Mouse (Mus musculus) MEL (cell line): ENCODE data around the gene Ing5. TPM values are rescaled to one million over a fixed set of nuclear protein-coding genes. Genes with fewer than 3 reads are reported as not detected.

Experiments
- DNase-seq: peaks from one replicate; pipeline ENCODE4 v3.0.0; 2011; ENCODE audit warnings: low read depth, low spot score
- H3K27ac ChIP-seq: 2 replicates; pipeline ENCODE4 v1.5.1; 2012; ENCODE audit warnings: low read depth, mild to moderate bottlenecking, control low read depth, low read length, moderate library complexity; ENCODE audit not compliant: control insufficient read depth
- H3K27me3 ChIP-seq, 2 experiments: fragments of 150-350 bp in 1 of 2; sonication (generic) in 1 of 2; 2 replicates each; pipeline ENCODE4 v1.6.1; 2012; ENCODE audit warnings: low read length in 2 of 2, mild to moderate bottlenecking in 2 of 2, improper control_type of control experiment in 1 of 2, moderate library complexity in 1 of 2; ENCODE audit not compliant: insufficient read depth in 2 of 2, control insufficient read depth in 1 of 2
- H3K36me3 ChIP-seq, 2 experiments: 2 replicates each; pipeline ENCODE4 v1.6.1; 2012 to 2014; ENCODE audit warnings: low read length in 2 of 2, improper control_type of control experiment in 1 of 2, inconsistent platforms in 1 of 2, mild to moderate bottlenecking in 1 of 2; ENCODE audit not compliant: insufficient read depth in 2 of 2, control insufficient read depth in 1 of 2
- H3K4me1 ChIP-seq, 2 experiments: fragments of 150-350 bp in 1 of 2; sonication (generic) in 1 of 2; 2 replicates each; pipeline ENCODE4 v1.6.1; 2012; ENCODE audit warnings: low read length in 2 of 2, improper control_type of control experiment in 1 of 2, mild to moderate bottlenecking in 1 of 2; ENCODE audit not compliant: insufficient read depth in 2 of 2, control insufficient read depth in 1 of 2
- H3K4me3 ChIP-seq, 2 experiments: fragments of 150-350 bp in 1 of 2; sonication (generic) in 1 of 2; 2 replicates each; pipeline ENCODE4 v1.5.1; 2012; ENCODE audit warnings: low read depth in 2 of 2, low read length in 2 of 2, mild to moderate bottlenecking in 2 of 2, moderate library complexity in 2 of 2, control low read depth in 1 of 2, improper control_type of control experiment in 1 of 2; ENCODE audit not compliant: control insufficient read depth in 1 of 2, insufficient read depth in 1 of 2
- H3K79me2 ChIP-seq: 2 replicates; pipeline ENCODE4 v1.6.1; 2012; ENCODE audit warnings: mild to moderate bottlenecking, low read length, moderate library complexity; ENCODE audit not compliant: control insufficient read depth, poor library complexity, insufficient read depth
- H3K9ac ChIP-seq: 2 replicates; pipeline ENCODE4 v1.6.1; 2012; ENCODE audit warnings: low read depth, mild to moderate bottlenecking, control low read depth, low read length, moderate library complexity; ENCODE audit not compliant: control insufficient read depth, poor library complexity, severe bottlenecking
- H3K9me3 ChIP-seq: fragments of 150-350 bp; sonication (generic); replicated peaks from 2 replicates; pipeline ENCODE4 v1.6.1; 2012; ENCODE audit warnings: mild to moderate bottlenecking, low read length, improper control_type of control experiment, moderate library complexity; ENCODE audit not compliant: insufficient read depth
- CHD1 ChIP-seq: IDR thresholded peaks from 2 replicates; pipeline ENCODE4 v1.6.1; 2012; ENCODE audit warnings: low read depth, mild to moderate bottlenecking, inconsistent platforms, low read length, improper control_type of control experiment
- CHD2 ChIP-seq: IDR thresholded peaks from 2 replicates; pipeline ENCODE4 v1.6.1; 2011; ENCODE audit warnings: low read length, improper control_type of control experiment
- CTCF ChIP-seq, 3 experiments: IDR thresholded peaks in 2 of 3; conservative IDR thresholded peaks in 1 of 3; 2 replicates each; pipeline ENCODE4 v1.5.1; 2011 to 2012; ENCODE audit warnings: low read length in 3 of 3, low read depth in 2 of 3, mild to moderate bottlenecking in 2 of 3, improper control_type of control experiment in 1 of 3, inconsistent platforms in 1 of 3, mixed read lengths in 1 of 3, moderate library complexity in 1 of 3; ENCODE audit not compliant: control insufficient read depth in 1 of 3, insufficient read depth in 1 of 3, poor library complexity in 1 of 3, severe bottlenecking in 1 of 3
- EP300 ChIP-seq, 2 experiments: IDR thresholded peaks; 2 replicates each; pipeline ENCODE4 v1.6.1; 2011; ENCODE audit warnings: improper control_type of control experiment in 2 of 2, low read length in 2 of 2, low read depth in 1 of 2, mild to moderate bottlenecking in 1 of 2
- ETS1 ChIP-seq: IDR thresholded peaks from 2 replicates; pipeline ENCODE4 v1.6.1; 2012; ENCODE audit warnings: low read depth, mild to moderate bottlenecking, inconsistent platforms, low read length, improper control_type of control experiment, moderate library complexity
- GATA1 ChIP-seq: IDR thresholded peaks from 2 replicates; pipeline ENCODE4 v1.6.1; 2011; ENCODE audit warnings: low read depth, low read length, improper control_type of control experiment
- JUND ChIP-seq: IDR thresholded peaks from 2 replicates; pipeline ENCODE4 v1.6.1; 2011; ENCODE audit warnings: low read depth, mild to moderate bottlenecking, improper control_type of control experiment, low read length
- KAT2A ChIP-seq: conservative IDR thresholded peaks from 2 replicates; pipeline ENCODE4 v1.6.1; 2012; ENCODE audit warnings: low read depth, low read length, improper control_type of control experiment, inconsistent platforms
- MAX ChIP-seq: IDR thresholded peaks from 2 replicates; pipeline ENCODE4 v1.6.1; 2011; ENCODE audit warnings: low read length, improper control_type of control experiment
- MAZ ChIP-seq: IDR thresholded peaks from 2 replicates; pipeline ENCODE4 v1.6.1; 2012; ENCODE audit warnings: low read depth, mild to moderate bottlenecking, inconsistent platforms, low read length, improper control_type of control experiment
- MEF2A ChIP-seq: IDR thresholded peaks from 2 replicates; pipeline ENCODE4 v1.6.1; 2014; ENCODE audit warnings: low read depth, mild to moderate bottlenecking, inconsistent platforms, low read length, improper control_type of control experiment; ENCODE audit not compliant: poor library complexity, insufficient replicate concordance, severe bottlenecking; ENCODE audit errors: extremely low read depth
- MXI1 ChIP-seq: IDR thresholded peaks from 2 replicates; pipeline ENCODE4 v1.6.1; 2011; ENCODE audit warnings: mild to moderate bottlenecking, low read depth, low read length, improper control_type of control experiment
- MYB ChIP-seq: IDR thresholded peaks from 2 replicates; pipeline ENCODE4 v1.6.1; 2011; ENCODE audit warnings: mild to moderate bottlenecking, low read depth, low read length, improper control_type of control experiment
- MYC ChIP-seq: IDR thresholded peaks from 2 replicates; pipeline ENCODE4 v1.6.1; 2011; ENCODE audit warnings: low read depth, mild to moderate bottlenecking, low read length, improper control_type of control experiment, moderate library complexity
- POLR2AphosphoS2 ChIP-seq: IDR thresholded peaks from 2 replicates; pipeline ENCODE4 v1.6.1; 2011; ENCODE audit warnings: low read length, improper control_type of control experiment
- POLR2AphosphoS5 ChIP-seq: IDR thresholded peaks from 2 replicates; pipeline ENCODE4 v1.6.1; 2012; ENCODE audit warnings: low read depth, borderline replicate concordance, mild to moderate bottlenecking, inconsistent platforms, low read length, moderate library complexity, mixed read lengths
- RAD21 ChIP-seq: IDR thresholded peaks from 2 replicates; pipeline ENCODE4 v1.6.1; 2011; ENCODE audit warnings: mild to moderate bottlenecking, low read depth, low read length, improper control_type of control experiment
- RCOR1 ChIP-seq: IDR thresholded peaks from 2 replicates; pipeline ENCODE4 v1.6.1; 2012; ENCODE audit warnings: low read depth, mild to moderate bottlenecking, inconsistent platforms, low read length, improper control_type of control experiment
- SMC3 ChIP-seq: IDR thresholded peaks from 2 replicates; pipeline ENCODE4 v1.6.1; 2011; ENCODE audit warnings: low read depth, low read length, improper control_type of control experiment
- TAL1 ChIP-seq: IDR thresholded peaks from 2 replicates; pipeline ENCODE4 v1.6.1; 2012; ENCODE audit warnings: mild to moderate bottlenecking, inconsistent platforms, low read length, moderate library complexity, mixed read lengths
- TBP ChIP-seq: IDR thresholded peaks from 2 replicates; pipeline ENCODE4 v1.8.0; 2011; ENCODE audit warnings: low read depth, low read length, improper control_type of control experiment
- UBTF ChIP-seq: IDR thresholded peaks from 2 replicates; pipeline ENCODE4 v1.6.1; 2012; ENCODE audit warnings: low read depth, mild to moderate bottlenecking, inconsistent platforms, low read length, improper control_type of control experiment, moderate library complexity, borderline replicate concordance; ENCODE audit not compliant: insufficient read depth
- USF1 ChIP-seq: IDR thresholded peaks from 2 replicates; pipeline ENCODE4 v1.6.1; 2014; ENCODE audit warnings: low read depth, mild to moderate bottlenecking, inconsistent platforms, low read length, improper control_type of control experiment, moderate library complexity
- ZC3H11A ChIP-seq: IDR thresholded peaks from 2 replicates; pipeline ENCODE4 v1.6.1; 2012; ENCODE audit warnings: low read depth, mild to moderate bottlenecking, inconsistent platforms, low read length, improper control_type of control experiment
- ZKSCAN1 ChIP-seq: IDR thresholded peaks from 2 replicates; pipeline ENCODE4 v1.6.1; 2012; ENCODE audit warnings: low read depth, mild to moderate bottlenecking, inconsistent platforms, low read length, improper control_type of control experiment, moderate library complexity
- ZNF384 ChIP-seq: IDR thresholded peaks from 2 replicates; pipeline ENCODE4 v1.6.1; 2012; ENCODE audit warnings: low read depth, mild to moderate bottlenecking, inconsistent platforms, low read length, improper control_type of control experiment
- polyA plus RNA-seq, 2 experiments: library from polyadenylated mRNA; stranded (reverse) in 1 of 2; unstranded in 1 of 2; fragments of >175 nt in 1 of 2; fragments of >200 nt in 1 of 2; gene quantifications; 2 replicates each; pipeline versions ENCODE4 v1.2.1 to v1.2.4; 2012; ENCODE audit warnings: low replicate concordance in 2 of 2, low read depth in 1 of 2; ENCODE audit not compliant: insufficient read length in 2 of 2, insufficient read depth in 1 of 2, missing spikeins in 1 of 2
- total RNA-seq: library from RNA; depleted of rRNA; stranded (reverse); fragments of 300-350 nt; gene quantifications from 2 replicates; pipeline ENCODE4 v1.2.3, GENCODE M21; 2012

The Ing5 gene
- total and polyA plus RNA-seq, 3 experiments = 27.6 to 29.2 TPM; not detected in 1

DNA sequence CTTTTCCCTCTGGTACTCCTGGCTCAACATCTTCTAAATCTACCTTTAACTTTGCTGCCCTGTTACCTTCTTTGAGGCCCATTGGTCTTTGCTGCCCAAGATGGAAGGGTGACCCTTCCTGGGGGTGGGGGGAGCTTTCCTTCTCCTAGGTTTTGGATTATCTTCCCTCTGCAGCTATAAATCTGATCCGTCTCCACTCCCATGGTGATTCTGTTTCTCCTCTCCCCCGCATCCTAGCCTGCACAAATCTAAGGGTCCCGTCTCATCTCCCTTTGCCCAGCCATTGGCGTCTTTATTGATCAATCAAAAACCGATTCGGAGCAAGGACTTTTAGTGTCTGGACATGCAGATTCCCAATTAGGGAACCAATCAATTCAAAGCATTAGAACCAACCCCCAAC lies 36.2 kb upstream of the Ing5 start:
- Histone ChIP-seq H3K27me3 (no peaks in the 10 kb centered on the region), H3K4me1 (no peaks in the 10 kb centered on the region; a peak in 2 of 4 replicates), H3K27ac (no peak overlapping the region), H3K4me3 (no peak overlapping the region), H3K36me3 (peaks cover 7 to 35% of the 10 kb centered on the region in 2 experiments), H3K79me2 (peaks cover 20% of the 10 kb centered on the region), H3K9ac (no peak overlapping the region), H3K9me3 (no peaks in the 10 kb centered on the region)
- TF ChIP-seq RCOR1 = no peak
- TF ChIP-seq MAX = no peak
- no peak for TF ChIP-seq ZNF384
- no peak for TF ChIP-seq UBTF
- no peak for TF ChIP-seq ETS1
- TF ChIP-seq TAL1 = no peak
- no peak for TF ChIP-seq ZC3H11A
- TF ChIP-seq GATA1 = no peak
- TF ChIP-seq RAD21 = no peak
- TF ChIP-seq KAT2A = no peak
- TF ChIP-seq ZKSCAN1 = no peak
- TF ChIP-seq EP300 (IDR thresholded peaks at IDR 0.05; ENCODE audit: low read depth in 1 of 2, low read length in 2 of 2) = no peak
- no peak for TF ChIP-seq CHD2
- no peak for TF ChIP-seq MXI1
- no peak for TF ChIP-seq CHD1
- no peak for TF ChIP-seq MYB
- TF ChIP-seq MAZ = no peak
- TF ChIP-seq JUND = no peak
- TF ChIP-seq POLR2AphosphoS2 = no peak
- no peak for DNase-seq

DNA sequence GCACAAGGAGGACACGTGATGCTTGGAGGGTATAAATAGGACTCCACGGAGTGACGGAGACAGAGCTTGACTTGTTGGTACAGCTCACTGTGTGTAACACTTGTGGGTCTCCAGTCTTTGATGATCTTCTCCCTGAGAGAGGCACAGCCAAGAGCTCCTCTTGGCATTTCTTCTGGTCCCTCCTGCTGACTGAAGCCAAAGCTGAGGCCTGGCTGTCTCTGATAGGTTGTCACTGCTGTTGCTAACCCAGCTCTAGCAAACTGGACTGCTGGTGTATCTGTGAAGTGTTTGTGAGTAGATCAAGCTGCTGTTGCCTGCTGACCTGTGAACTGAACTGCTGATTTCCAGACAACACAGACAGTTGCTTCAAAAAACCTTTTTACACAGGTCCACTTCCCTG lies 33.9 kb upstream of the Ing5 start:
- H3K4me3 ChIP-seq = no peak overlapping the region
- no peaks in the 10 kb centered on the region for H3K9me3 ChIP-seq
- H3K27me3 ChIP-seq = no peaks in the 10 kb centered on the region
- TF ChIP-seq POLR2AphosphoS2 = no peak
- TF ChIP-seq USF1 = no peak
- no peak for TF ChIP-seq UBTF
- no peak for TF ChIP-seq RAD21
- TF ChIP-seq TBP = no peak
- TF ChIP-seq EP300 (IDR thresholded peaks at IDR 0.05; ENCODE audit: low read depth in 1 of 2, low read length in 2 of 2) = no peak
- TF ChIP-seq SMC3 = no peak
- TF ChIP-seq POLR2AphosphoS5 = no peak
- no peak for TF ChIP-seq CTCF (IDR thresholded peaks at IDR 0.05 in 2 of 3, conservative IDR thresholded peaks at IDR 0.05 in 1 of 3; ENCODE audit: control insufficient read depth in 1 of 3, insufficient read depth in 1 of 3, low read depth in 2 of 3, low read length in 3 of 3, poor library complexity in 1 of 3, severe bottlenecking in 1 of 3)
- TF ChIP-seq MYC = no peak
- TF ChIP-seq MEF2A = no peak
- no peak overlapping the region for H3K9ac ChIP-seq
- peaks cover 11% of the 10 kb centered on the region; the same call in 1 of the 2 replicates for H3K79me2 ChIP-seq
- no peak overlapping the region for H3K27ac ChIP-seq
- peaks cover 0 to 42% of the 10 kb centered on the region in 2 experiments; a peak in 2 of 4 replicates for H3K36me3 ChIP-seq
- no peaks in the 10 kb centered on the region for H3K4me1 ChIP-seq
- no peak for DNase-seq
